ENCODE assay signal across 8 mouse cellular contexts in the genomic region with DNA sequence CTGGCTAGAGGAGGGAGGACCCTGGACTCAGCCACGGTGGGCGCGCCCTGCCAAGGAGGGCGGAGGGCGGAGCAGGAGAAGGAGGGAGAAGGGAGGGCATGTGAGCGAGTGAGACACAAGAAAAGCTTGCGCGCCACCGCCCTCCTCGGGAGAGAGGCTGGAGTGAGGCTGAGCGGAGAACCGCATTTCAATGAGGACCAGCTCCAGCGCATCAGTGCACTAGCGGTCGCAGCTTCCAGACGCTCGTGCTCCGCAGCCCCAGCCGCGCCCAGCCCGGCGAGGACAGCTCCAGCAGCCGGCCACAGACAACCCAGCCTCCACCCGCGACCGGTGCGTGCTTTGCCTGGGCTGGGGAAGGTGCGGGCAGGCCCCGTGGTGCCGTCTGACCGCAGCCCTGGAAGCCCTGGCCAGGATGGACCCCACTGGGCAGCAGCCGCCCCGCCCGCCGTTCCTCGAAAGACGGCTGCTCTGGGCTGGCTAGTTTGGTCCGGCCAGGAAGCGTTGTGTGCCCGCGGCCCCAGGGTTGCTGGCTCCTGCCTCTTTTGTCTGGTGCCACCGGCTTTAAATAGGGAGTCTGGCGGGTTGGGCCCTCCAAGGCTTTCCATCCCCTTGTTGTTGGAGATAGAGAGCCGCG. TPM values are rescaled to one million over a fixed set of nuclear protein-coding genes. Genes with fewer than 3 reads are reported as not detected.
DNase-seq lines count a peak whose midpoint lies in the region; ATAC-seq and TF ChIP-seq lines count a peak whose summit lies in the region.

No protein-coding gene starts in this region.

- under 1% methylated on average over 45 of the region's 45 CpGs for WGBS in hindbrain, embryonic 10.5 days
- under 1% methylated on average over 43 of the region's 45 CpGs for WGBS in lung, embryonic 16.5 days

- peak overlapping the region; percentile 9; the same call in 1 of the 2 replicates for H3K4me3 ChIP-seq in G1E (ENCODE audit: low read depth, low read length)
- H3K4me3 ChIP-seq in hindbrain, embryonic 10.5 days = peak overlapping the region; percentile 81
- H3K4me3 ChIP-seq in lung, embryonic 16.5 days (ENCODE audit: low read length) = peak overlapping the region; percentile 54

- no peaks in the 10 kb centered on the region for H3K4me1 ChIP-seq in G1E (ENCODE audit: insufficient read depth, low read depth, low read length)
- peaks cover 34% of the 10 kb centered on the region for H3K4me1 ChIP-seq in hindbrain, embryonic 10.5 days (replicated peaks)
- H3K4me1 ChIP-seq in lung, embryonic 16.5 days (replicated peaks; ENCODE audit: control insufficient read depth, insufficient read depth, low read length) = peaks cover 13% of the 10 kb centered on the region; the same call in 1 of the 2 replicates

- TF ChIP-seq CTCF in G1E (IDR thresholded peaks at IDR 0.05; ENCODE audit: low read depth, low read length) = no peak

- peak overlapping the region; percentile 95 for H3K27ac ChIP-seq in hindbrain, embryonic 10.5 days
- no peak overlapping the region for H3K27ac ChIP-seq in lung, embryonic 16.5 days (ENCODE audit: low read length)

- H3K36me3 ChIP-seq in G1E (replicated peaks) = no peaks in the 10 kb centered on the region
- peaks cover 7% of the 10 kb centered on the region for H3K36me3 ChIP-seq in hindbrain, embryonic 10.5 days
- no peaks in the 10 kb centered on the region for H3K36me3 ChIP-seq in lung, embryonic 16.5 days (ENCODE audit: control insufficient read depth, insufficient read depth, low read length)

- ATAC-seq in G1E (ENCODE audit: extremely low read depth, insufficient number of reproducible peaks, low FRiP score, poor library complexity, severe bottlenecking) = no peak
- ATAC-seq in lung, embryonic 16.5 days (ENCODE audit: low read depth) = peak; percentile 91
- ATAC-seq in inflammation-experienced regulatory T-cells, adult 6 months = no peak

- no peaks in the 10 kb centered on the region for H3K27me3 ChIP-seq in G1E (ENCODE audit: insufficient read depth, low read length)
- peaks cover 14% of the 10 kb centered on the region for H3K27me3 ChIP-seq in hindbrain, embryonic 10.5 days (ENCODE audit: insufficient read depth, poor library complexity, severe bottlenecking)
- H3K27me3 ChIP-seq in lung, embryonic 16.5 days (ENCODE audit: control insufficient read depth, insufficient read depth, low read depth, low read length) = peaks cover 3% of the 10 kb centered on the region; the same call in 1 of the 2 replicates

- peaks cover 30% of the 10 kb centered on the region for H3K9me3 ChIP-seq in G1E (replicated peaks)
- no peaks in the 10 kb centered on the region for H3K9me3 ChIP-seq in hindbrain, embryonic 10.5 days
- no peaks in the 10 kb centered on the region for H3K9me3 ChIP-seq in lung, embryonic 16.5 days (ENCODE audit: control insufficient read depth, low read length)

- peak overlapping the region; percentile 59 for H3K9ac ChIP-seq in lung, embryonic 16.5 days (ENCODE audit: low read length)

- H3K4me2 ChIP-seq in lung, embryonic 16.5 days (ENCODE audit: low read depth, low read length) = peak overlapping the region; percentile 85

- DNase-seq in G1E (ENCODE audit: low spot score) = no peak
- peak; percentile 91 to 95 for DNase-seq in cerebellum, postnatal 10 days
- peak; percentile 74 to 88 for DNase-seq in frontal cortex, postnatal 10 days (ENCODE audit: low spot score in 2 of 2)
- peak; percentile 91 for DNase-seq in hindbrain, embryonic 10.5 days (ENCODE audit: low spot score)
- peak; percentile 78 to 86 for DNase-seq in layer of hippocampus, postnatal 10 days (ENCODE audit: low spot score in 2 of 2)
- peak; percentile 92 for DNase-seq in right cerebral cortex, adult 18-20 months

RNA-seq across cellular contexts. Expression of gene Dclk1, which starts 0.4 kb away (rescaled TPM):
- total RNA-seq in G1E (2014; fragmentation: Nextera tagmentation) (not detected in 2 replicates), G1E (2017) (0.17 and 0.55 TPM in 2 replicates)
- not detected in 2 replicates for polyA plus RNA-seq in G1E (2012)
- polyA plus RNA-seq in hindbrain, embryonic 10.5 days (2016; fragmentation: Nextera tagmentation; extraction: Ambion mirVana) = 52.5 and 81.6 TPM in 2 replicates
- total RNA-seq in layer of hippocampus, postnatal 10 days (2021) = 100 to 1,000 TPM; 632 to 743 TPM
- 8.0 and 10.3 TPM in 2 replicates for polyA plus RNA-seq in lung, embryonic 16.5 days (2015; fragmentation: Nextera tagmentation; extraction: Ambion mirVana)
- under 1 TPM; 0.15 to 0.70 (median 0.16) TPM for polyA plus RNA-seq in inflammation-experienced regulatory T-cells, adult 6 months (2017; shearing (Covaris generic))

Comparison
In these comparisons a context has a peak if more than half of its experiments do, and no peak if none do; other contexts are left out.
1. H3K4me3 ChIP-seq: peak in every context shown above with its lines; median percentile 81 in hindbrain, embryonic 10.5 days; 54 in lung, embryonic 16.5 days; 9 in G1E.